Mouse (Mus musculus) small intestine, adult 2 months (tissue): ENCODE measurements around the gene Zbtb12. TPM values are rescaled to one million over a fixed set of nuclear protein-coding genes. Genes with fewer than 3 reads are reported as not detected.
"Not testable (repeated sequence)": the region's sequence is repeated elsewhere in the genome, so short reads cannot be mapped to it uniquely, and the experiment has no call there.

Experiments
- H3K27ac ChIP-seq: fragments of 200-500 bp; 2 replicates; pipeline ENCODE4 v1.5.1; 2012; ENCODE audit warnings: low read depth, low read length, control low read depth, inconsistent platforms; ENCODE audit not compliant: insufficient read depth
- H3K27me3 ChIP-seq: fragments of 200-500 bp; 2 replicates; pipeline ENCODE4 v1.6.1; 2012; ENCODE audit warnings: mild to moderate bottlenecking, moderate library complexity, low read length, inconsistent platforms; ENCODE audit not compliant: control insufficient read depth, insufficient read depth
- H3K36me3 ChIP-seq: fragments of 200-500 bp; 2 replicates; pipeline ENCODE4 v1.6.1; 2012; ENCODE audit warnings: mild to moderate bottlenecking, low read length, control low read depth, inconsistent platforms; ENCODE audit not compliant: control insufficient read depth, insufficient read depth
- H3K4me1 ChIP-seq: fragments of 200-500 bp; 2 replicates; pipeline ENCODE4 v1.6.1; 2012; ENCODE audit warnings: low read length, inconsistent platforms, mixed read lengths; ENCODE audit not compliant: control insufficient read depth, insufficient read depth, insufficient read length
- H3K4me3 ChIP-seq: fragments of 200-500 bp; 2 replicates; pipeline ENCODE4 v1.5.1; 2012; ENCODE audit warnings: low read depth, mild to moderate bottlenecking, control low read depth, inconsistent platforms, low read length, moderate library complexity
- CTCF ChIP-seq: fragments of 200-500 bp; IDR thresholded peaks from 2 replicates; pipeline ENCODE4 v1.5.1; 2012; ENCODE audit warnings: low read depth, mild to moderate bottlenecking, control low read depth, inconsistent platforms, low read length, moderate library complexity, mixed read lengths; ENCODE audit not compliant: insufficient replicate concordance, insufficient read length; ENCODE audit errors: extremely low read depth
- POLR2A ChIP-seq: fragments of 200-500 bp; IDR thresholded peaks from 2 replicates; pipeline ENCODE4 v1.6.1; 2012; ENCODE audit warnings: low read depth, mild to moderate bottlenecking, control low read depth, inconsistent platforms, low read length, moderate library complexity
- WGBS: fragments of 180-500 bp; shearing (Covaris S2); methylation state at CpG from one replicate; pipeline ENCODE4 v1.1.7; 2018; 5-methylcytosine and 5-hydroxymethylcytosine counted together
- polyA plus RNA-seq: library from polyadenylated mRNA; depleted of rRNA; stranded (reverse); fragments of >200 nt; gene quantifications from 2 replicates; pipeline ENCODE4 v1.2.3, GENCODE M21; 2012

Gene Zbtb12
- polyA plus RNA-seq, 1 experiment = 6.8 TPM

DNA sequence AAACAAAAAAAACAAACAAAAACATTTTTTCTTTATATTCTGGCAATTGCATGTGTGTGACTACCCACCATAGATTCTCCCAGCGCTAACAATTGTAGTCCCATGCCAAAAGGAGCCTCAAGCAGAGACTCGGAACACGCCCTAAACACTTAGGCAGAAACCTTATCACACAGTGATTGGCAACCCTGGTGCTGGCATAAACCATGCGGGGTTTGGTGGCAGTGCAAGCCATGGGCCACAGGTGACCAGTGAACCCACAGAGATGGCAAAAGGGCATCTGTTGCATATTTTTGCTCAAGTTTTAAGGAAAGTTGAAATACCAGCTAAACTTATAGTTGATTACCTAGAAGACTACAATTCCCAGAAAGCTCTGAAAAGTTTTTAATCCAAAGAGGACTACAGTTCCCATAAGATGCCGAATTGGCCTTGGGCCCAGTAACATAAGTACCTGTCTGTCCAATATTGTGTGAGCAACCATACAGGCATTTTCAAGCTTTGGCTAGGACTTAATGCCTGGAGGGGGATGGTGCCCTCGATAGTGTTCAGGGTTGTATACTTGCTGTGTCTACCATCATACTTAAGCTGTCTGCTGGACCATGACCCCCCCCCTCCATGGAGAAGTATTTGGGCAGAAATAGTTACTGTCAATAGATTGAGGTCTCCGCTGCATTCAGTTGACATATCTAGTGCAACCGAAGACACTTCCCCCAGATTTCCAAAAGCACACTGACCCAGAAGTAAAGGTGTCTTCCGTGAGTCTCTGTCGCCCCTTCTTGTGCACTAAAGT lies 18.3 kb downstream of the Zbtb12 start:
- H3K4me1 ChIP-seq = peaks cover 14% of the 10 kb centered on the region
- H3K36me3 ChIP-seq = peaks cover 9% of the 10 kb centered on the region
- no peaks in the 10 kb centered on the region for H3K27me3 ChIP-seq
- H3K4me3 ChIP-seq = peak overlapping the region; percentile 79
- no peak for TF ChIP-seq CTCF
- TF ChIP-seq POLR2A = no peak
- 7% methylated on average over 10 of the region's 10 CpGs for whole genome bisulfite sequencing
- H3K27ac ChIP-seq = peak overlapping the region; percentile 96

- peak; percentile 86 for TF ChIP-seq POLR2A
- no peak for TF ChIP-seq CTCF
- under 1% methylated on average over 43 of the region's 44 CpGs for WGBS
- H3K36me3 ChIP-seq = peaks cover 15% of the 10 kb centered on the region
- H3K4me3 ChIP-seq = peak within 1 kb of the TSS; percentile 79
- no peaks in the 10 kb centered on the region for H3K27me3 ChIP-seq
- peaks cover 12% of the 10 kb centered on the region for H3K4me1 ChIP-seq
- peak within 1 kb of the TSS; percentile 96 for H3K27ac ChIP-seq
These were observed 18.9 kb downstream of the Zbtb12 start, which contains the start of the genes C2 and Ehmt2 for GRCm38 (mm10) chr17:34898160-34898586. C2 (minus strand) TSS chr17:34898265. Ehmt2 (plus strand) TSS chr17:34898469.

GRCm38 (mm10) chr17:34898706-34899052 lies 19.4 kb downstream of the Zbtb12 start:
- 1% methylated on average over 35 of the region's 47 CpGs for WGBS
- Histone ChIP-seq H3K4me3 (peak overlapping the region; percentile 79), H3K4me1 (peaks cover 12% of the 10 kb centered on the region), H3K27ac (no peak overlapping the region), H3K36me3 (peaks cover 21% of the 10 kb centered on the region), H3K27me3 (no peaks in the 10 kb centered on the region)
- no peak for TF ChIP-seq CTCF
- no peak for TF ChIP-seq POLR2A

- Histone ChIP-seq H3K27me3 (no peaks in the 10 kb centered on the region), H3K4me1 (peaks cover 12% of the 10 kb centered on the region), H3K4me3 (peak overlapping the region; percentile 79), H3K36me3 (peaks cover 23% of the 10 kb centered on the region), H3K27ac (peak overlapping the region; percentile 84)
- WGBS = 1% methylated on average over 42 of the region's 45 CpGs
- TF ChIP-seq POLR2A (no peak; the same call in 1 of the 2 replicates), CTCF (no peak)
These were observed 20.0 kb downstream of the Zbtb12 start for GRCm38 (mm10) chr17:34899053-34899889.

GRCm38 (mm10) chr17:34899890-34900243 lies 20.6 kb downstream of the Zbtb12 start:
- H3K27me3 ChIP-seq = no peaks in the 10 kb centered on the region
- peak overlapping the region; percentile 84 for H3K27ac ChIP-seq
- peaks cover 28% of the 10 kb centered on the region for H3K36me3 ChIP-seq
- peaks cover 11% of the 10 kb centered on the region for H3K4me1 ChIP-seq
- WGBS = under 1% methylated on average over 5 of the region's 5 CpGs
- peak overlapping the region; percentile 79 for H3K4me3 ChIP-seq
- TF ChIP-seq POLR2A = no peak
- no peak for TF ChIP-seq CTCF

- H3K4me3 ChIP-seq, H3K4me1 ChIP-seq, H3K27ac ChIP-seq, H3K27me3 ChIP-seq: not testable (repeated sequence)
- H3K36me3 ChIP-seq = peaks cover 37% of the 10 kb centered on the region
These were observed 21.5 kb downstream of the Zbtb12 start for GRCm38 (mm10) chr17:34900826-34901225.

GRCm38 (mm10) chr17:34901948-34902347 lies 22.7 kb downstream of the Zbtb12 start:
- 85% methylated on average over 9 of the region's 10 CpGs for whole genome bisulfite sequencing
- not testable (repeated sequence) for H3K4me3 ChIP-seq, H3K4me1 ChIP-seq, H3K27ac ChIP-seq, H3K27me3 ChIP-seq
- peaks cover 48% of the 10 kb centered on the region for H3K36me3 ChIP-seq
